11 mouse cellular contexts compared by ENCODE assay signal in genomic region chr10:71195501-71195900, GRCm38 (mm10). TPM values are rescaled to one million over a fixed set of nuclear protein-coding genes. Genes with fewer than 3 reads are reported as not detected.
DNase-seq lines count a peak whose midpoint lies in the region; ATAC-seq and TF ChIP-seq lines count a peak whose summit lies in the region.
"Had no signal": no experiment of that assay in that cellular context is flagged by ENCODE, and none has a peak within 500 bp of the region (broad histone marks: within the 10 kb centered on the region; RNA-seq: fewer than 3 reads in every experiment).

No protein-coding gene starts in this region.

- H3K9ac ChIP-seq in midbrain, postnatal 0 days (replicated peaks; ENCODE audit: low read length, poor library complexity, severe bottlenecking): no peak overlapping the region
- H3K9ac ChIP-seq in midbrain, embryonic 11.5 days (ENCODE audit: low read length): no peak overlapping the region
- no peak overlapping the region for H3K9ac ChIP-seq in heart, postnatal 0 days (replicated peaks; ENCODE audit: low read depth, low read length)

- no peak overlapping the region for H3K27ac ChIP-seq in midbrain, postnatal 0 days (ENCODE audit: low read depth, low read length)
- H3K27ac ChIP-seq in midbrain, embryonic 11.5 days (ENCODE audit: low read depth, low read length): no peak overlapping the region
- H3K27ac ChIP-seq in heart, postnatal 0 days (ENCODE audit: low read depth): 0 out of 2 replicates have a peak overlapping the region, but pooled peaks have one; percentile 11

- DNase-seq in embryo, embryonic 10.5 days (ENCODE audit: low spot score): peak; percentile 22
- no peak for DNase-seq in embryo, embryonic 9.5 days (ENCODE audit: extremely low spot score)
- DNase-seq in midbrain, postnatal 0 days (ENCODE audit: low spot score): no peak
- no peak for DNase-seq in midbrain, embryonic 11.5 days (ENCODE audit: low spot score, missing footprints)
- DNase-seq in heart, postnatal 0 days (ENCODE audit: low spot score): peak; percentile 37
- peak; percentile 76 for DNase-seq in skeletal muscle tissue, adult 2 months (ENCODE audit: low read depth, low spot score)
- DNase-seq in right cerebral cortex, postnatal 10 days (ENCODE audit: low spot score in 2 of 2): no peak
- no peak for DNase-seq in cerebellum, postnatal 25 days
- DNase-seq: right cerebral cortex, postnatal 25 days had no signal

- H3K4me3 ChIP-seq in midbrain, postnatal 0 days (ENCODE audit: low read depth, low read length): no peak overlapping the region
- no peak overlapping the region for H3K4me3 ChIP-seq in midbrain, embryonic 11.5 days (ENCODE audit: low read depth, low read length)
- no peak overlapping the region for H3K4me3 ChIP-seq in heart, postnatal 0 days (ENCODE audit: low read depth, low read length)

- no peak for TF ChIP-seq CTCF in midbrain, postnatal 0 days (IDR thresholded peaks at IDR 0.05)
- TF ChIP-seq CTCF in heart, postnatal 0 days (IDR thresholded peaks at IDR 0.05; ENCODE audit: low read depth): no peak

- H3K4me1 ChIP-seq in midbrain, postnatal 0 days (ENCODE audit: insufficient read depth, low read length): peaks cover 4% of the 10 kb centered on the region; the same call in 1 of the 2 replicates
- H3K4me1 ChIP-seq in midbrain, embryonic 11.5 days (ENCODE audit: control insufficient read depth, insufficient read depth, low read length): no peaks in the 10 kb centered on the region; the same call in 1 of the 2 replicates
- peaks cover 7% of the 10 kb centered on the region; the same call in 1 of the 2 replicates for H3K4me1 ChIP-seq in heart, postnatal 0 days (ENCODE audit: control insufficient read depth, insufficient read depth)

- TF ChIP-seq EP300 in heart, postnatal 0 days (IDR thresholded peaks at IDR 0.05; ENCODE audit: low read depth): no peak

- peak; percentile 60; the same call in 1 of the 2 replicates for ATAC-seq in midbrain, postnatal 0 days (ENCODE audit: low FRiP score)
- no peak for ATAC-seq in midbrain, embryonic 11.5 days (ENCODE audit: low FRiP score)
- ATAC-seq in heart, postnatal 0 days (ENCODE audit: insufficient read depth, low read depth): no peak

- H3K9me3 ChIP-seq in midbrain, postnatal 0 days (ENCODE audit: low read length): no peaks in the 10 kb centered on the region
- H3K9me3 ChIP-seq in midbrain, embryonic 11.5 days (ENCODE audit: control insufficient read depth, low read length): no peaks in the 10 kb centered on the region
- no peaks in the 10 kb centered on the region for H3K9me3 ChIP-seq in heart, postnatal 0 days (replicated peaks; ENCODE audit: control insufficient read depth, low read length)

- H3K36me3 ChIP-seq in midbrain, postnatal 0 days (ENCODE audit: insufficient read depth, low read length): no peaks in the 10 kb centered on the region
- H3K36me3 ChIP-seq in midbrain, embryonic 11.5 days (ENCODE audit: control insufficient read depth, insufficient read depth, low read length): no peaks in the 10 kb centered on the region
- H3K36me3 ChIP-seq in heart, postnatal 0 days (replicated peaks; ENCODE audit: control insufficient read depth, insufficient read depth, low read length): no peaks in the 10 kb centered on the region

- WGBS in midbrain, postnatal 0 days: 46% methylated on average over 9 of the region's 9 CpGs
- WGBS in midbrain, embryonic 11.5 days: 61% methylated on average over 9 of the region's 9 CpGs
- 41% methylated on average over 9 of the region's 9 CpGs for WGBS in heart, postnatal 0 days

- H3K4me2 ChIP-seq in midbrain, postnatal 0 days (ENCODE audit: low read depth, low read length, poor library complexity, severe bottlenecking): no peak overlapping the region
- no peak overlapping the region for H3K4me2 ChIP-seq in midbrain, embryonic 11.5 days
- peak overlapping the region; percentile 21; the same call in 1 of the 2 replicates for H3K4me2 ChIP-seq in heart, postnatal 0 days (ENCODE audit: low read depth, low read length)

- H3K27me3 ChIP-seq in midbrain, postnatal 0 days (ENCODE audit: insufficient read depth, low read length): no peaks in the 10 kb centered on the region
- no peaks in the 10 kb centered on the region for H3K27me3 ChIP-seq in midbrain, embryonic 11.5 days (ENCODE audit: control insufficient read depth, insufficient read depth, low read length)
- H3K27me3 ChIP-seq in heart, postnatal 0 days (ENCODE audit: control insufficient read depth, insufficient read depth, low read length): no peaks in the 10 kb centered on the region

RNA-seq across cellular contexts. Expression of gene Bicc1, which starts 36.0 kb away (rescaled TPM):
- total RNA-seq in midbrain, postnatal 0 days (2014; rRNA removed): 4.9 and 6.1 TPM in 2 replicates
- 5.6 and 6.5 TPM in 2 replicates for polyA plus RNA-seq in midbrain, postnatal 0 days (2015; fragmentation: Nextera tagmentation; extraction: Ambion mirVana)
- polyA plus RNA-seq in midbrain, embryonic 11.5 days (2014; fragmentation: Nextera tagmentation; extraction: Ambion mirVana): 9.2 and 9.6 TPM in 2 replicates
- 12.3 and 13.3 TPM in 2 replicates for total RNA-seq in heart, postnatal 0 days (2014; rRNA removed; ENCODE audit: low replicate concordance)
- 11.3 and 12.3 TPM in 2 replicates for polyA plus RNA-seq in heart, postnatal 0 days (2015; fragmentation: Nextera tagmentation; extraction: Ambion mirVana)
- total RNA-seq: common myeloid progenitor, adult 5-6 weeks; MEL had no signal

RNA-seq across cellular contexts. Expression of gene Tfam, which starts 42.6 kb away (rescaled TPM):
- total RNA-seq in midbrain, postnatal 0 days (2014; rRNA removed): 14.1 and 16.7 TPM in 2 replicates
- 37.9 and 43.5 TPM in 2 replicates for polyA plus RNA-seq in midbrain, postnatal 0 days (2015; fragmentation: Nextera tagmentation; extraction: Ambion mirVana)
- 101 and 111 TPM in 2 replicates for polyA plus RNA-seq in midbrain, embryonic 11.5 days (2014; fragmentation: Nextera tagmentation; extraction: Ambion mirVana)
- 11.9 and 13.1 TPM in 2 replicates for total RNA-seq in heart, postnatal 0 days (2014; rRNA removed; ENCODE audit: low replicate concordance)
- polyA plus RNA-seq in heart, postnatal 0 days (2015; fragmentation: Nextera tagmentation; extraction: Ambion mirVana): 41.9 and 49.7 TPM in 2 replicates

Comparison
In these comparisons a context has a peak if more than half of its experiments do, and no peak if none do; other contexts are left out.
1. DNase-seq: peak in embryo, embryonic 10.5 days (single experiment), heart, postnatal 0 days (single experiment) and skeletal muscle tissue, adult 2 months (single experiment); none in embryo, embryonic 9.5 days (single experiment), midbrain, postnatal 0 days (single experiment), midbrain, embryonic 11.5 days (single experiment), right cerebral cortex, postnatal 10 days (0 of 2) and cerebellum, postnatal 25 days (0 of 2).